Mouse (Mus musculus) cerebellum, adult 9-10 months (tissue): Measurements from ENCODE around the gene Fam198a.

Experiments used
- DNase-seq: peaks from one replicate; pipeline ENCODE4 v3.0.0; 2022

The Fam198a gene

DNA sequence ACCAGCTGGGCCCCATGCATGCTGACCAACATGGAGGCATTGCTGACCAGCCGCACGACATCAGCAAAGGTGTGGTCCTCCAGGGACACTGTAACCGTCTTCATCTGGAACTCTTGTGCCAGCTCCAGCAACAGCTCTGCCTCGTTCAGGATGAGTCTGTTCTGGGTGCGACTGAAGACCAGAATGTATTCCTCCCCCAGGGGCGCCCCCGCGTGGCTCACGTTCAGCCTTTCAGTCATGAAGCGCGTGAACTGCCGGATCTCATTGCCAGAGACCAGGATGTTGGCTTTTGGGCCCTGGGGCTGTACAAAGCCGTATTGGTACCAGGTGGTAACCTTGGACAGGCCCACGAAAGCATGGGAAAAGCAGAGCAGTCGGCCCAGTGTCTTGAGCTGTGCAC lies 31.9 kb downstream of the Fam198a start:
- no peak for DNase-seq

DNA sequence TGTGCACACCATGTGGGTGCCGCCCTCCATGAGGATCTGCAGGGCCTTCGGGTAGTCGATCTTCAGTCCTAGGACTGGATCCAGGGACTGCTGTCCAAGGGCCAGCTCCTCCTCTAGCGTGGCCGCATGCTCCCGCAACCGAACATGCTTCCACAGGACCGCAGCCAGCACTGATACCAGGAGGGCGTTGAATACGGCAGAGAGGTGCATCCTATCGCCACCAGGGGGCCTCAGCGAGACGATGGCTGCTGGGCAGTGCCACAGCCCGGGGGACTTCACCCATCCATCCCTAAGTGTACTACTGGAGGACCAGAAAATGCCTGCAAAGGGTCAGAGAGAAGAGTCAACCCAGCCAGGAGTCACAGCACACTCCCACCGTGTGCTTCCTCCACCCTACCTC lies 32.7 kb downstream of the Fam198a start:
- DNase-seq, result peak; percentile 90

DNA sequence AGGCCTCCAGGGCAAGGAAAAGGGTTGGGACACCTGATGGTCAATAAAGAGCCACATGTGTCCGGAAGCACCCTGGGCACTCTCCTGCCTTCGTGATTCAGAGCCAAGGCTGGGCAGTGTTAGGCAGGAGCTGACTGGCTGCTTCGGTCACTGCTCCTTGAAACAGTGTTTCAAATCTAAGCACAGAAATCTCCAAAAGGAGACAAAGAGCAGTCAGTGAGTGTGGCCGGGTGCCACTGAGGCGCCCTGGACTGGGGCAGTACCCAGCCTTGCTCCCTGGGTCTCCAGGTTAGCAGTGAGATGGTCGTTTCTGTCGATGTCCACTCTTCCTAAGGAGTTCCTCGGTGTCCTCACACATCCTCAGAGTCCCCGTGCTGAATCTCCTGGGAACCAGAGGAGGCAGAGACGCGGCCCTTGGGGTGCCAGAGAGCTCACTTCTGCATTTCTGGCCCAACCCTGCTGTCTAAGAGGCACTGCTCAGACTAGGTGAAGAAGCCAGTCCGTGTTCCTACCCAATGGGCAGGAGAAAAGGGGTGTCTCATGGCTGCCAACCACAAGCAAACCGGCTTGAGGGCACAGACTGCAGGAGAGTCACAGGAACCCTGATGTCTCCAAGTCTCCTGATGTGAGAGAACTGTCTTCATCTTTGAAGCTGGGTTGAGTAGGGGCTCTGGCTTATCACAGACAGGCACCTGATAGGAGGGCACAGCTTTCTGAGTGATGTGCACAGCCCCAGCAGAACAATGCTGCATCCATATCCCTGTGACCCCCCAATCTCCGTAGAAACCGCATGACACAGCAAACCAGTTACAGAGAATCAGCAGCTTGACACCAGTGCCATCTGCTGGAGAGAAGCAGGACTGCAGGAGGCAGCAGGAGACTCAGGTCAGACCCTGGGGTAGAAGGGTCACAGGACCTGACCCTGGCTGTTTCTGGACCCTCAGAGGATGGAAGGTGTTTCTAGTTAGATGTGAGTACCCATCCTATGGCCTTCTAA lies 34.0 kb downstream of the Fam198a start:
- DNase-seq, result peak; percentile 79

DNA sequence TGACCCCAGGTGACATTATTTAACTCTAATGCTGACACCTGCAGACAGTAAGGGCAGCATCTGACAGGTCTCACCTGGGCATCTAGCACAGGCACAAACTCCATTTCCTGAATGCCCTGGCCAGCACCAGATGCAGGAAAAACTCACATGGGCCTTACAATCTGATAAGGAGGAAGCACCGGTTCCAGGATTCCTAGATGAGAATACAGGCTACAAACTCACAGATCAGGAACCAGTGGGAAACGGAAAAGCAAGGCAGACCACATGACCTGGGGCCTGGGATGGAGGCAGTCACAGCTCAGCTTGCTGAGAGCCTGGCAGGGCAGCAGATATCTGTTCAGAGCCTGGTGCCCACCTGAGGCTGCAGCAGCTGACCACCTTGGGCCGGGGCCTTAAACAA lies 38.1 kb downstream of the Fam198a start:
- DNase-seq, result no peak

DNA sequence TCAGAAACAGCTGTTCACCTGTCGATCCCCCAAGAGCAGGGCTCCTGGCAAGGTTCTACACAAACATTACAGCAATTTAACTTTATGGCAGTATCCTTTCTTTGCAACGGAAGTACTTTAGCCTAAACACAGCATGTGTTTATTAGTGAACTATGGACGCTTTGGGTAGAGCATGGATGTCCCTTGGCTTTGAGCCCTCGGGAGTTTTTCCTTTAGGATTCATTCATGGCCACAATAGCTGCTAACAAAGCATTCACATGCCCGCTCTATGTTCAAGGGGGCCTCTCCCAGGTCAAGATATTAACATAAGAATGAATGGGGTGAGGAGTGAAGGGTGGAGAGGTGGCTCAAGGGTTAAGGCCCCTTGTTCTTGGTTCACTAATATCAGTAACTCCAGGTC lies 38.7 kb downstream of the Fam198a start:
- DNase-seq, result no peak

DNA sequence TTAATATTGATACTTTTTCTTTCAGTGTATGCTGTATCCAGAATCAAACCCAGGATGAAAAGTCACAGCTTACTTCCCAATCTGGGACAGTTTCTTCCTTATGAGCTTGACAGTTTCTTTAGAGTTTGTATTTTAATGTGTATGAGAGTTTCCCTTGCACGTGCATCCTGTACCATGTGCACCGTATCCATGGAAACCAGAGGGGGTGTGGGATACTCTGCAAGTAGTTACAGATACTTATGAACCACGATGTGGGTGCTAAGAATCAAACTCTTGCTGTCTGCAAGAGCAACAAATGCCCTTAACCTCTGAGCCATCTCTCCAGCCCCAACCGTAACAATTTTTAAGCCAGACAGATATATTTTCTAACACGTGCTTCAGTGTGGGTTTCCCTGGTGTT lies 40.3 kb downstream of the Fam198a start:
- no peak for DNase-seq

DNA sequence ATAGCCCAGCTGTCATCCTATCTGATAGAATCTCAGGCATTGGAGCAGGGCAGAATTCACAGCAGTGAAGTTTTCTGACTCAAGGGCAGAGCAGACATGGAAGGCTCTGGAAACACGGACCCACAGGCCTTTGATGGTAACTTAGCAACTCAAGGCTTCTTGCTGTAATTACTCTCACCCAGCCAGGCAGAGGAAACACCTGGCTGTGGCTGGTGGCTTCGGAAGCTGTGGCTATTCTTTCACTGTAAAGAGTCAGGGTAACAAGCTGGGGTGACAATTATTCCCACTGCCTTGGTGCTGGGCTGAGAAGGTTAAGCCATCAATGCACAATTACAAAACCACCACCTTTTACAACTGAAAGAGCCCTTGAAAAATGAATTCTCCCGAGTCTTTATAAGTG lies 42.3 kb downstream of the Fam198a start:
- no peak for DNase-seq

DNA sequence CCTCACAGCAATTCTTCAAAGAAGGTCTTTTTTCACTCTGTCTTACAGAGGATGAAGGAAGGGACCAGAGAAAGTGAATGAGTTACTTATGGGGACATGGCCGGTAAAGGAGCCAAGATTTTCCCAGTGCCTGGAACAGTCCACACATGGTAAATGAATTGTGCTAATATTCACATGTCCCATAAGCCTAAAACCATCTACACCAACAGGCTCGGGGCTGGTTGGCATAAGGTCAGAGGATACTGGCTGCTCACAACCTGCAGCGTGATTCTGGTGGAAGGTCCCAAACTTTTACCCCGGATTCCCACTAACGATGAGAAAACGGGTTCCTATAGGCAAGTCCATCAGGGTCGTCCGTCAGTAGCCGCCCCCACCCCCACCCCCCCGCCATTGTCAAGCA lies 44.3 kb downstream of the Fam198a start:
- DNase-seq, result peak; percentile 53

DNA sequence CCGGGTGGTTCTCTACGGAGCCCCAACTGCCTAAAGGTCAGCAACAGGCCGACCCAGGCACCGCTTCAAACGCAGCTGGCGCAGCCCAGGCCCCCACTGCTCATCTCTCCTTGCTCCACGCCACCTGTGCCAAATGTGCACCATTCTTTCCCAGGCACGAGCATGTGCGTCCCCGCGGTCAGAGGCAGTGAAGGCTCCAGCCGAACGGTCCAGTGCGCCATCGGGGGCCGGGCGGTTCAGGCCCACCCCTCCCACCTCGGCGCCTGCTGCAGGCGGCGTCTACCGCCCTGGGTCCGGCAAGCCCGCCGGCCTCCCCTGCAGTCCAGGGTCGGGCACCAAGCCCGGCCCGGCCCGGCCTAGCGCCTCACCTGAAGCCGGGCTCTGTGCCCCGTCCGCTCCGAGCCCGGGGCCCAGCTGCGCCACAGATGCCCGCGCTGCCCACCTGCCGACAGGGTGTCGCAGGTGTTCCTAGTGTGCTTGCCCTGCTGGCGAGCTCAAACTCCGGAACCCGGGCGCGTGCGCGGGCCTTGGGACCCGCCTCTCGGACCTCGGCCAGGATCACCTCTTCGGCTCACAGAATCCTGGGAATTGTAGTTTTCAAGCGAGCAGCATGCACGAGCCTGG lies 44.8 kb downstream of the Fam198a start:
- peak; percentile 94 for DNase-seq

DNA sequence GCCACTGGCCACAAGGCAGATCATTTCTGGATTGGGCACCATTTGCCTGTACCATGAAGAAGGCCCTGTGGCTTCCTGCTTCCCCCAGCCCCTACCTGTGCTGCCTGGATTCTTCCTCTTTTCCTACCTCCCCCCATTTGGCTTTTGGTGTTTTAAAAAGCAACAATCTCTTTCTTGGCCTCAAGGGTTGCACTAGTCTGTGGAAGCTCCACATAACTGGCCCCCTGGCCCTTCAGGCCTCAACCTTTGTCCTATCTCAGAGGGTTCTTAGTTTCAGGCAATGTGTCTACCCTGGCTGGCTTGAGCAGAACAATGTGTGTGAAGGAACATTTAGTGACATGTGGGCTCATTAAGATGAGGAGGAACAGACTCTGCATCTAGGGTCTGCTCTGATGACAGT lies 46.2 kb downstream of the Fam198a start, which contains the start of gene Pomgnt2:
TSS of gene Pomgnt2 (minus strand) at position 101 of the 400 bp plus-strand sequence.
- no peak for DNase-seq

DNA sequence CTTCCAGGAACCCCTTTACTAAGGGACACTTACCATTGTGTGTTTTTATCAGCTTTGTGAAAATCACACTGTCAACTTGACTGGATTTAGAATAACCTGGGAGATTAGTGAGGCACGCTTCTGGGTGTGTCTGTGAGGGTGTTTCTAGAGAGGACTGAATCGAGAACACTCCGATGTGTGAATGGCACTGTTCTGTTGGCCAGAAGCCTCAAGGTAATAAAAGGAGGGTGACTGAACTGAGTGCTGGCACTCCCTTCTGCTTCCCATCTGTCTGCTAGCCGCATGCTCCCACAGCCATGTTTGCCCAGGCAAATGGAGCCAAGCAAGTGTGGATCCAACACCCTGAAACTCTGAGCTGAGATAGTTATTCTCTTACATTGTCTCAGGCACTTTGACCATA lies 47.2 kb downstream of the Fam198a start:
- DNase-seq, result no peak

DNA sequence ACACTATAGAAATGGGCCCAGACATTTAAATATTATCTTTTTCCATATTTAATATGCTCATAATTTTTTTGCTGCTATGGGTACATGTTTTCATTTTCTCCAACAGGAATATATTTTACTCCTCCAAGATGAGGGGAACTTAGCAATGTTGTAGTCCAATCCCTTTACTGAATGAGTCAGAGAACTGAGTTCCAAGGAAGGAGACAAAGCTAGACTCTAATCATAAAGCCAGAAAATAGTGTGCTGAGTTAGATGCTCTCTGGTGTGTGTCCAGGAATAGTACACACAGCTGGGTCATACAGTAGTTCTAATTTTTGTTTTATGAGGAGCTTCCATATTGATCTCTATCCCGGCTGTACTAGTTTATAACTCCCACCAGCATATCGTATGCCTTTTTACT lies 55.4 kb downstream of the Fam198a start:
- no peak for DNase-seq

DNA sequence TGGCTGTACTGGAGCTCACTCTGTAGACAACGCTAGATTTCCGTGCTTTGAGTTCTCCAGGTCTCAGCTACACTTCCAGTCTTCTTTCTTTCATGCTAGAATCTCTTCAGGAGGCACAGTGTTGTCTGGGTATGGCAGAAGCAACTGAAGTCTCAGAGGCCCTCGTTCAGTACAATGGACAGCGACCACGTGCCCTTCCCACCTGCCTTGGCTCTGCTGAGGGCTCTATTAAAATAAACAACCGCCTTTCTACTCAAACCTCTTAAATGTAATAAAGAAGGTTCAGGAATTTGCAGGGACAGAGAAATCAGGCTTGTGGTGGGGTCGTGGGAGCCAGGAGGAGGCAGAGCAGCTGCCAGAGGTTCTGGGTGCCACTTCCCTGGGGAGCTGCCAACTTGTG lies 55.8 kb downstream of the Fam198a start:
- DNase-seq, result no peak

DNA sequence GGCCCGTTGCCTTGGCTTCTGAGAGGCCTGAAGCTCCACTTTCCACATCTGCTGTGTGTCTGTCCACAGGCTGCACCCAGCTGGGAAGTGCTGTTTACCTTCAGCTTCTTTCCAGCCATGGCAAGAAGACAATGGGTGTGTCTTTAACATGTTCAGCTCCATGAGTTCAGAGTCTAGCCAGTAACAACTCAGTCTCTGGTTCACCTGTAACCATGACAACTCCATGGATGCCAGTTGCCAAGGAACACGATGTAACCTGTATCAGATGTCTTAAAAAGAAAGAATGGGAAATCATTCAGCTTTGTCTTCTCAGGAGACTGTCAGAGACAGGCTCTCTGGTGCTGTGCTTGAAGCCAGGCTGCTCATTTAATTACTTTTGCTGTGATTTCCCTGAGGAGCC lies 58.1 kb downstream of the Fam198a start:
- DNase-seq, result no peak

DNA sequence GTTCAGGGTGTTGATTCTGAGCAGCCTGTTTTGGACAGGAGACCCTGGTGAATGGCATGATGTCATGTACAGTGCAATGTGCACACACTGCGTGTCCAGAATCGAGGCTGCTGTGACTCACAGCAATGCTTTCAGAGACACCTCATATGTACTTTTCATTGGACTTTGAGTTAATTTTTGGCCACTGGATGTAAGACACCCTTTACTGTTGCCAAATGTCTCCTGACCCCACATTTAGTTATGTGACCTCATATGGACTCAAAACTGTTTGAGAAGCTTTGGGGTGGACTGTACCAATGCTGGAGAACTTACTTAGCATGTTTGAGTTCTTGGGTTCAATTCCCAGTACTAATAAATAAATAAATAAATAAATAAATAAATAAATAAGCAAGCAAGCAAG lies 60.0 kb downstream of the Fam198a start:
- no peak for DNase-seq

DNA sequence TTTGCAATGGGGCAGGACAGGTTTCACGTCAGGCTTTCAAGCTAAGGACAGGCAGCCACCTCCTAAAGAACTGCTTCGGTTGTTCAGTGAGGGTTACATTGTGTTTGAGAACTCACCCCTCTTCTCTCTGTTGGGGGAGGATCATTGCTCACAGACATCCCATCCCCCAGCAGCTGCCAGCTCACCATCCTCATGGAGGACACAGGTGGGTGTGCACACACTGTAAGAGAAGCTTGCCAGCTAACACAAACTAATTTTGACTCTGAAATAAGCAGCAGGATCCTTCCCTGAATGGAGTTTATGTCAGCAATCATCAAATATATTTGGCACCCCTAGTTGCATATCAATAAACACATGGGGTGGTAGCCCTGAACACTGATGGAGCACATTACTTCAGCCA lies 62.0 kb downstream of the Fam198a start:
- DNase-seq, result peak; percentile 9

DNA sequence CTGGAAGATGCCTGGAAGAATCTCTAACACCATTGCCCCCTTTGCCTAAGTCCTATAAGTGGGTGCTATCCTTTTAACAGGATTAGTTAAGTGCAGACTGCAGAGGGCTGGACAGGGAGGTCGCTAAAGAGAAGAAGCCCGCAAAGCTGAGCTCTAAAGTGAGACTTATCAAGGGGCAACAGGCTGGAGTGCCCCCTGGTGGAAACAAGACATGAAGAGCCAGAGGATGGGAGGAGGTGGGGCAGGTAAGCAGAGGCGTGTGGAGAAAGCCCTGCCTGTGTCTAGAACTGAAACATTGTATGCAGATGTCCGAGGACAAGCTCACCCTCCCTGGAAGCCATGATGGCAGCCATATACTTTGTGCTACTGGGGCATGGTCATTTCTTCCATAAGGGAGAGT lies 62.8 kb downstream of the Fam198a start:
- peak; percentile 18 for DNase-seq

DNA sequence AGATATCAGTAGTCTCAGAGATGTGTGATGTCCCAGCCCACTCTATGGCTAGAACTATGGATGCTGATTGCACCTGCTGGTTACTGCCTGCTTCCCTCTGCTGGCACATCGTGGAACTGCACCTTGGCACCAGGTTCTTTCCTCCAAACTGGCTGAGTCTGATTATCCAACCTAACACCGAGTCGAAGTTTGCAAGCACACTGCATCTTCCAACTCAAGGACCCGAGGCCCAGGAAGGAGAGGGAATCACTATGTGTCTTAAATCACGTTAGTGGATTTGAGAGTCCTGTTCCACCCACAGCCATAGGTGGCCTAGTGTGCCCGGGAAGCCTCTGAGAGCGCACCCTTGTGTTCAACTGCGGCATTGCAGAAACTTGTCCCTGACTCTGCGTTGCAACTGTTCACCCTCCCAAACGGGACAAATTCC lies 63.5 kb downstream of the Fam198a start:
- peak; percentile 87 for DNase-seq

DNA sequence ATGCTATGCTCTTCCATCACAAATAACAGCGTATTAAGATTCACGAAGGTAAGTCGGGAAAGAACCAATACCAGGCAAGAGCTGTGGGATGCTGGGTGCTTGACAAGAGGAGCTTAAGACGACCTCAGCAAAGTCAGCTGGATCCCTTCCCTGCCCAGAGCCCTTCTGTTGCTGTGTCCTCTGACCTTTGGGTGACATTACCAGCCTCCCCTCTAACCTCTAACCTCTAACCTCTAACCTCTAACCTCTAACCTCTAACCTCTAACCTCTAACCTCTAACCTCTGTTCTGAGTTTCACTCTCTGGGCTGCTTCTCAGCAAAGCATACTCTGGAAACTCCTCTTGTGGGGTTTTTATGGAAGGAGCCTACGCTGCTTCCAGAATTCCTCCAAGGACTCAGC lies 67.3 kb downstream of the Fam198a start:
- peak; percentile 38 for DNase-seq

DNA sequence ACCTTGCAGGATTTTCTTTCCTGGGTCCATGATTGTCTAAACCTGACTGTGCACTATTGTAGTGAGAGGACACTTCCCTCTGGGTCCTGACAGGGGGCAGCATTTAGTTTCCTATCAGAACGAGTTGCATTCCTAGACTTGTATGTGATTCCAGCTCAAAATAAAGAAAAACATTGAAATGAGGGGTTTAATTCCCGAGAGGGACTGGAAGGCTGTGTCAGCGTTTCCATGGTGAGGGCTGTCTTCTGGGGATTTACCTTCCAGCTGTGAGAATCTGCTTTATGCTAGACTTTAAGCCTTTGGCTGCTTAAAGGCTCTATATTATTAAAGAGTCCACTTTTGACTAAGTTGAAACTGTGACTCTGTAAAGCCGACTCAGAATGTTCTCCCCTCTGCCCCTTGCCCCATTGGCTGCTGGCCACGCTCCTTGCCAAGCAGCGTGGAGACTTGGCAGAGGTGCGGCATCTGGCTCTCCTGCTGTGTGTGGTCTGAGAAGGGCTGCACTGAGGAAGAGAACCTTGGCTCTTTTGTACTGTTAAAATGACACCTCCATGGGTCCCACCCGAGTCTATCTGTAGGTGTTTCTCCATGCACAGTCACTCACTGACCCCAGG lies 68.1 kb downstream of the Fam198a start:
- DNase-seq, result peak; percentile 90

DNA sequence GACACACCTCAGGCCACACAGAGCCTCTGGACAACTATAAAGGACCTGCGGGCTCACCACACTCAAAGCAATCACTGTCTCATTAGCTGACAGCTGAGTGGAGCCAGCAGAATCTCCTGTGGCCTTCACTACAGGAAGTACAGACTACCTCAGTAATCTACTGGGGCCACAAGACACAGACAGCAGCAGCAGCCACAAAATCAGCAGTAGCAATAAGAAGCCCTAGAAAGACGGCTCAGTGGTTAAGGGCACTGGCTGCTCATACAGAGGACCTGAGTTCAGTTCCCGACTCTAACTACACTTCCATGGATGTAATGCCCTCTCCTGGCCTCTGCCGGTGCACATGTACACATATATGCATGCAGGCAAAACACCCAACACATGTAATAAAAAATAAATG lies 69.5 kb downstream of the Fam198a start:
- DNase-seq, result peak; percentile 37

DNA sequence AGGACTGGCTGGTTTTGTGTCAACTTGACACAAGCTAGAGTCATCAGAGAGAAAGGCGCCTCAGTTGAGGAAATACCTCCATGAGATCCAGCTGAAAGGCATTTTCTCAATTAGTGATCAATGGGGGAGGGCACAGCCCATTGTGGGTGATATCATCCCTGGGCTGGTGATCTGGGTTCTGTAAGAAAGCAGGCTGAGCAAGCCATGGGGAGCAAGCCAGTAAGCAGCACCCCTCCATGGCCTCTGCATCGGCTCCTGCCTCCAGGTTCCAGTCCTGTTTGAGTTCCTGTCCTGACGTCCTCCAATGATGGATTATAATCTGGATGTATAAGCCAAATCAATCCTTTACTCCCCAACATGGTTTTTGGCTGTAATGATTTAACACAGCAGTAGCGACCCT lies 70.4 kb downstream of the Fam198a start:
- peak; percentile 40 for DNase-seq

DNA sequence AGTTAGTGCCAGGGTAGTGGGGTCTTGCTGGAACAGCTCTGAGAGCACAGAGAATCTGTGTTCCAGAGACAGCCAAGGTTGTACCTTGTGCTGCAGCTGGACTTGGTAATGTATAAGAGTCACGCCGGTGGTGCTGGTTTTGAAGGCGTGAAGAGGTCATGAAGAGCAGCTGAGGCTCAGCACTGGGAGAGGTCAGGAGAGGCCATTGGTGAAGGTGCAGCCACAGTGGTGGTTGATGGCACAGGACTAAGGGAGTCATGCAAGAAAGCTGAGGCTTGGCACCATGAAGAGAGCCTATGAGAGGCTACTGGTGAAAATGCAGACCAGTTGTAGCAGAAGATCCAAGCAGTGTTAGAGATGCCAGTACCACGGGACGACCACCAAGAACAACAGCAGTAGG lies 70.8 kb downstream of the Fam198a start:
- no peak for DNase-seq

DNA sequence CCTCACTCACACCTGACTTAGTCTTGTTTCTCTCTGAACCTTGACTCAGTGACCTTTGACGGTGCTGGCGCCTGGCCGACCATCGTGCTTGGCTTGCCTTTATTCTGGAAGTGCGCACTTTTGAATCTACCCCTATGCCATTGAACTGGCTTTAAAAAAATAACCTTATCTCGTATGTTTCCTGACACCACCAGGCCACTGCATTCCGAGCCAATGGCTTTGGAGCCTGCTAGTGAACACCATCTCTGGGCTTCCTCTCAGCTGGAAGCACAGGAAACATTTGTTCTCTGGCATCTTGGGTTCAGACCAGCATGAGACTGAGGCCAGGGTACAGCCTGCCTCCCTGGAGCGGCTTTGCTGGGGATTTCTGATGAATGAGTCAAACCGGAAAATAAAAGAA lies 72.0 kb downstream of the Fam198a start:
- DNase-seq, result peak; percentile 91
